Mouse (Mus musculus): ENCODE measurements around the gene Ctnnd2. TPM values are rescaled to one million over a fixed set of nuclear protein-coding genes. Genes with fewer than 3 reads are reported as not detected.

The Ctnnd2 gene
- polyA plus RNA-seq, 1 experiment from 2014 or later: 3.8 TPM

GRCm38 (mm10) chr15:30738178-30738577 is 565.8 kb downstream of the Ctnnd2 start:
- no peaks in the 10 kb centered on the region for H3K9me3 ChIP-seq (ENCODE audit: control insufficient read depth, low read length)
- ATAC-seq (replicated peaks; ENCODE audit: low FRiP score, low TSS enrichment, low read depth) (no peak), DNase-seq (ENCODE audit: low spot score) (no peak)
- H3K9ac ChIP-seq (ENCODE audit: low read length): no peak overlapping the region
- H3K4me1 ChIP-seq (replicated peaks; ENCODE audit: control insufficient read depth, insufficient read depth, low read length): no peaks in the 10 kb centered on the region
- no peaks in the 10 kb centered on the region for H3K36me3 ChIP-seq (ENCODE audit: control insufficient read depth, insufficient read depth, low read length)
- no peaks in the 10 kb centered on the region for H3K27me3 ChIP-seq (replicated peaks; ENCODE audit: control insufficient read depth, insufficient read depth, low read length)
- WGBS: 80% methylated on average over 4 of the region's 4 CpGs
- H3K4me3 ChIP-seq (ENCODE audit: low read depth, low read length): no peak overlapping the region
- no peak overlapping the region for H3K27ac ChIP-seq (ENCODE audit: low read depth)
- H3K4me2 ChIP-seq (ENCODE audit: low read length): no peak overlapping the region

GRCm38 (mm10) chr15:30740728-30741127 is 568.3 kb downstream of the Ctnnd2 start:
- no peaks in the 10 kb centered on the region for H3K36me3 ChIP-seq (ENCODE audit: control insufficient read depth, insufficient read depth, low read length)
- H3K9me3 ChIP-seq (ENCODE audit: control insufficient read depth, low read length): no peaks in the 10 kb centered on the region
- no peaks in the 10 kb centered on the region for H3K4me1 ChIP-seq (replicated peaks; ENCODE audit: control insufficient read depth, insufficient read depth, low read length)
- no peak overlapping the region for H3K4me3 ChIP-seq (ENCODE audit: low read depth, low read length)
- ATAC-seq (replicated peaks; ENCODE audit: low FRiP score, low TSS enrichment, low read depth): peak; percentile 66
- peak; percentile 72 for DNase-seq (ENCODE audit: low spot score)
- H3K27ac ChIP-seq (ENCODE audit: low read depth): no peak overlapping the region
- no peak overlapping the region for H3K4me2 ChIP-seq (ENCODE audit: low read length)
- no peaks in the 10 kb centered on the region for H3K27me3 ChIP-seq (replicated peaks; ENCODE audit: control insufficient read depth, insufficient read depth, low read length)
- no peak overlapping the region for H3K9ac ChIP-seq (ENCODE audit: low read length)
- WGBS: 10% methylated on average over 6 of the region's 6 CpGs

GRCm38 (mm10) chr15:30757991-30758390 is 585.6 kb downstream of the Ctnnd2 start:
- H3K4me3 ChIP-seq (ENCODE audit: low read depth, low read length): no peak overlapping the region
- no peak for DNase-seq (ENCODE audit: low spot score)
- H3K27me3 ChIP-seq (replicated peaks; ENCODE audit: control insufficient read depth, insufficient read depth, low read length): no peaks in the 10 kb centered on the region
- H3K4me1 ChIP-seq (replicated peaks; ENCODE audit: control insufficient read depth, insufficient read depth, low read length): no peaks in the 10 kb centered on the region
- no peaks in the 10 kb centered on the region for H3K9me3 ChIP-seq (ENCODE audit: control insufficient read depth, low read length)
- WGBS: 79% methylated on average over 2 of the region's 2 CpGs
- no peak overlapping the region for H3K27ac ChIP-seq (ENCODE audit: low read depth)
- H3K9ac ChIP-seq (ENCODE audit: low read length): no peak overlapping the region
- no peak overlapping the region for H3K4me2 ChIP-seq (ENCODE audit: low read length)
- H3K36me3 ChIP-seq (ENCODE audit: control insufficient read depth, insufficient read depth, low read length): no peaks in the 10 kb centered on the region
- ATAC-seq (replicated peaks; ENCODE audit: low FRiP score, low TSS enrichment, low read depth): no peak

- no peak for ATAC-seq (replicated peaks; ENCODE audit: low FRiP score, low TSS enrichment, low read depth)
- WGBS: 70% methylated on average over 5 of the region's 5 CpGs
Measured at GRCm38 (mm10) chr15:30762211-30762610, 589.8 kb downstream of the Ctnnd2 start.

GRCm38 (mm10) chr15:30762695-30763285 is 590.4 kb downstream of the Ctnnd2 start:
- Histone ChIP-seq H3K27ac (ENCODE audit: low read depth) (no peak overlapping the region), H3K36me3 (ENCODE audit: control insufficient read depth, insufficient read depth, low read length) (no peaks in the 10 kb centered on the region), H3K9me3 (ENCODE audit: control insufficient read depth, low read length) (no peaks in the 10 kb centered on the region), H3K4me1 (replicated peaks; ENCODE audit: control insufficient read depth, insufficient read depth, low read length) (no peaks in the 10 kb centered on the region), H3K27me3 (replicated peaks; ENCODE audit: control insufficient read depth, insufficient read depth, low read length) (no peaks in the 10 kb centered on the region), H3K4me2 (ENCODE audit: low read length) (no peak overlapping the region), H3K4me3 (ENCODE audit: low read depth, low read length) (no peak overlapping the region), H3K9ac (ENCODE audit: low read length) (no peak overlapping the region)
- no peak for DNase-seq (ENCODE audit: low spot score)
- ATAC-seq (replicated peaks; ENCODE audit: low FRiP score, low TSS enrichment, low read depth): no peak
- 100% methylated on average over 1 of the region's 1 CpGs for WGBS

More at GRCm38 (mm10) chr15:30762211-30762610, 589.8 kb downstream of the Ctnnd2 start:
- no peak for DNase-seq (ENCODE audit: low spot score)
- Histone ChIP-seq H3K4me3 (ENCODE audit: low read depth, low read length) (no peak overlapping the region), H3K36me3 (ENCODE audit: control insufficient read depth, insufficient read depth, low read length) (no peaks in the 10 kb centered on the region), H3K4me2 (ENCODE audit: low read length) (no peak overlapping the region), H3K9ac (ENCODE audit: low read length) (no peak overlapping the region), H3K9me3 (ENCODE audit: control insufficient read depth, low read length) (no peaks in the 10 kb centered on the region), H3K27ac (ENCODE audit: low read depth) (no peak overlapping the region), H3K4me1 (replicated peaks; ENCODE audit: control insufficient read depth, insufficient read depth, low read length) (no peaks in the 10 kb centered on the region), H3K27me3 (replicated peaks; ENCODE audit: control insufficient read depth, insufficient read depth, low read length) (no peaks in the 10 kb centered on the region)

GRCm38 (mm10) chr15:30776931-30777330 is 604.5 kb downstream of the Ctnnd2 start:
- Histone ChIP-seq H3K4me3 (ENCODE audit: low read depth, low read length) (no peak overlapping the region), H3K4me2 (ENCODE audit: low read length) (no peak overlapping the region), H3K9me3 (ENCODE audit: control insufficient read depth, low read length) (no peaks in the 10 kb centered on the region), H3K27me3 (replicated peaks; ENCODE audit: control insufficient read depth, insufficient read depth, low read length) (no peaks in the 10 kb centered on the region), H3K36me3 (ENCODE audit: control insufficient read depth, insufficient read depth, low read length) (no peaks in the 10 kb centered on the region), H3K4me1 (replicated peaks; ENCODE audit: control insufficient read depth, insufficient read depth, low read length) (no peaks in the 10 kb centered on the region), H3K27ac (ENCODE audit: low read depth) (no peak overlapping the region), H3K9ac (ENCODE audit: low read length) (no peak overlapping the region)
- ATAC-seq (replicated peaks; ENCODE audit: low FRiP score, low TSS enrichment, low read depth): no peak
- WGBS: 90% methylated on average over 7 of the region's 7 CpGs
- no peak for DNase-seq (ENCODE audit: low spot score)

GRCm38 (mm10) chr15:30777801-30778200 is 605.4 kb downstream of the Ctnnd2 start:
- Histone ChIP-seq H3K4me3 (ENCODE audit: low read depth, low read length) (no peak overlapping the region), H3K9me3 (ENCODE audit: control insufficient read depth, low read length) (no peaks in the 10 kb centered on the region), H3K9ac (ENCODE audit: low read length) (no peak overlapping the region), H3K4me2 (ENCODE audit: low read length) (no peak overlapping the region), H3K4me1 (replicated peaks; ENCODE audit: control insufficient read depth, insufficient read depth, low read length) (no peaks in the 10 kb centered on the region), H3K27me3 (replicated peaks; ENCODE audit: control insufficient read depth, insufficient read depth, low read length) (no peaks in the 10 kb centered on the region), H3K27ac (ENCODE audit: low read depth) (no peak overlapping the region), H3K36me3 (ENCODE audit: control insufficient read depth, insufficient read depth, low read length) (no peaks in the 10 kb centered on the region)
- DNase-seq (ENCODE audit: low spot score) (no peak), ATAC-seq (replicated peaks; ENCODE audit: low FRiP score, low TSS enrichment, low read depth) (no peak)
- 82% methylated on average over 5 of the region's 5 CpGs for WGBS

- 51% methylated on average over 1 of the region's 1 CpGs for whole genome bisulfite sequencing
- no peaks in the 10 kb centered on the region for H3K36me3 ChIP-seq (ENCODE audit: control insufficient read depth, insufficient read depth, low read length)
- H3K4me2 ChIP-seq (ENCODE audit: low read length): no peak overlapping the region
- H3K4me1 ChIP-seq (replicated peaks; ENCODE audit: control insufficient read depth, insufficient read depth, low read length): no peaks in the 10 kb centered on the region
- DNase-seq (ENCODE audit: low spot score) (no peak), ATAC-seq (replicated peaks; ENCODE audit: low FRiP score, low TSS enrichment, low read depth) (0 out of 2 replicates have a peak, but pooled peaks have one; percentile 37)
- no peaks in the 10 kb centered on the region for H3K27me3 ChIP-seq (replicated peaks; ENCODE audit: control insufficient read depth, insufficient read depth, low read length)
- H3K9ac ChIP-seq (ENCODE audit: low read length): no peak overlapping the region
- no peak overlapping the region for H3K4me3 ChIP-seq (ENCODE audit: low read depth, low read length)
- H3K9me3 ChIP-seq (ENCODE audit: control insufficient read depth, low read length): no peaks in the 10 kb centered on the region
- H3K27ac ChIP-seq (ENCODE audit: low read depth): no peak overlapping the region
Measured at GRCm38 (mm10) chr15:30779903-30780302, 607.5 kb downstream of the Ctnnd2 start.

- ATAC-seq (replicated peaks; ENCODE audit: low FRiP score, low TSS enrichment, low read depth): no peak
- no peak overlapping the region for H3K9ac ChIP-seq (ENCODE audit: low read length)
- H3K4me3 ChIP-seq (ENCODE audit: low read depth, low read length): no peak overlapping the region
- no peaks in the 10 kb centered on the region for H3K4me1 ChIP-seq (replicated peaks; ENCODE audit: control insufficient read depth, insufficient read depth, low read length)
- H3K27me3 ChIP-seq (replicated peaks; ENCODE audit: control insufficient read depth, insufficient read depth, low read length): no peaks in the 10 kb centered on the region
- H3K9me3 ChIP-seq (ENCODE audit: control insufficient read depth, low read length): no peaks in the 10 kb centered on the region
- no peak overlapping the region for H3K4me2 ChIP-seq (ENCODE audit: low read length)
- no peak for DNase-seq (ENCODE audit: low spot score)
- no peak overlapping the region for H3K27ac ChIP-seq (ENCODE audit: low read depth)
- H3K36me3 ChIP-seq (ENCODE audit: control insufficient read depth, insufficient read depth, low read length): no peaks in the 10 kb centered on the region
Measured at GRCm38 (mm10) chr15:30780977-30781376, 608.6 kb downstream of the Ctnnd2 start.
